Mouse (Mus musculus): ENCODE data around the gene Slirp.

GRCm38 (mm10) chr12:87401883-87402282 lies 41.8 kb upstream of the Slirp start:
- TF ChIP-seq POLR2A (IDR thresholded peaks at IDR 0.05; ENCODE audit: low read depth, low read length) (no peak), CTCF (IDR thresholded peaks at IDR 0.05; ENCODE audit: borderline replicate concordance, insufficient read depth, low read length) (no peak)

Measured in embryonic fibroblast, embryonic 13.5 days (primary cell).